Mouse (Mus musculus): ENCODE results near the gene Dzip1l. TPM values are rescaled to one million over a fixed set of nuclear protein-coding genes. Genes with fewer than 3 reads are reported as not detected.

The Dzip1l gene
- polyA plus RNA-seq, 1 experiment, result 1.3 TPM

- H3K4me3 ChIP-seq (ENCODE audit: control insufficient read depth, insufficient read depth, low read length), result no peak overlapping the region
- H3K27ac ChIP-seq (ENCODE audit: control insufficient read depth, insufficient read depth, low read length), result no peak overlapping the region
- TF ChIP-seq POLR2A (IDR thresholded peaks at IDR 0.05; ENCODE audit: control insufficient read depth, extremely low read depth, insufficient read depth, low read length, poor library complexity) (no peak), CTCF (IDR thresholded peaks at IDR 0.05; ENCODE audit: borderline replicate concordance, control insufficient read depth, extremely low read depth, insufficient read depth, low read length, poor library complexity) (no peak)
- H3K27me3 ChIP-seq (ENCODE audit: control insufficient read depth, insufficient read depth, low read length), result no peaks in the 10 kb centered on the region
- H3K4me1 ChIP-seq (replicated peaks; ENCODE audit: control insufficient read depth, insufficient read depth, low read length), result no peaks in the 10 kb centered on the region
- H3K36me3 ChIP-seq (ENCODE audit: control insufficient read depth, insufficient read depth, low read length), result no peaks in the 10 kb centered on the region
- WGBS, result 94% methylated on average over 8 of the region's 8 CpGs
- DNase-seq, result no peak
These were observed 38.3 kb downstream of the Dzip1l start for GRCm38 (mm10) chr9:99667596-99667995.

GRCm38 (mm10) chr9:99671603-99672002, 42.3 kb downstream of the Dzip1l start:
- no peaks in the 10 kb centered on the region for H3K36me3 ChIP-seq (ENCODE audit: control insufficient read depth, insufficient read depth, low read length)
- DNase-seq, result no peak
- no peak overlapping the region for H3K4me3 ChIP-seq (ENCODE audit: control insufficient read depth, insufficient read depth, low read length)
- TF ChIP-seq CTCF (IDR thresholded peaks at IDR 0.05; ENCODE audit: borderline replicate concordance, control insufficient read depth, extremely low read depth, insufficient read depth, low read length, poor library complexity) (no peak), POLR2A (IDR thresholded peaks at IDR 0.05; ENCODE audit: control insufficient read depth, extremely low read depth, insufficient read depth, low read length, poor library complexity) (no peak)
- H3K4me1 ChIP-seq (replicated peaks; ENCODE audit: control insufficient read depth, insufficient read depth, low read length), result no peaks in the 10 kb centered on the region
- no peak overlapping the region for H3K27ac ChIP-seq (ENCODE audit: control insufficient read depth, insufficient read depth, low read length)
- WGBS, result 37% methylated on average over 2 of the region's 2 CpGs
- no peaks in the 10 kb centered on the region for H3K27me3 ChIP-seq (ENCODE audit: control insufficient read depth, insufficient read depth, low read length)

- no peak overlapping the region for H3K4me3 ChIP-seq (ENCODE audit: control insufficient read depth, insufficient read depth, low read length)
- H3K4me1 ChIP-seq (replicated peaks; ENCODE audit: control insufficient read depth, insufficient read depth, low read length), result no peaks in the 10 kb centered on the region
- TF ChIP-seq POLR2A (IDR thresholded peaks at IDR 0.05; ENCODE audit: control insufficient read depth, extremely low read depth, insufficient read depth, low read length, poor library complexity), result no peak
- no peak for TF ChIP-seq CTCF (IDR thresholded peaks at IDR 0.05; ENCODE audit: borderline replicate concordance, control insufficient read depth, extremely low read depth, insufficient read depth, low read length, poor library complexity)
- no peak overlapping the region for H3K27ac ChIP-seq (ENCODE audit: control insufficient read depth, insufficient read depth, low read length)
- no peaks in the 10 kb centered on the region for H3K27me3 ChIP-seq (ENCODE audit: control insufficient read depth, insufficient read depth, low read length)
- WGBS, result 94% methylated on average over 3 of the region's 3 CpGs
- no peaks in the 10 kb centered on the region for H3K36me3 ChIP-seq (ENCODE audit: control insufficient read depth, insufficient read depth, low read length)
- no peak for DNase-seq
These were observed 46.4 kb downstream of the Dzip1l start for GRCm38 (mm10) chr9:99675714-99676113.

- H3K4me3 ChIP-seq (ENCODE audit: control insufficient read depth, insufficient read depth, low read length), result no peak overlapping the region
- no peak overlapping the region for H3K27ac ChIP-seq (ENCODE audit: control insufficient read depth, insufficient read depth, low read length)
- no peaks in the 10 kb centered on the region for H3K4me1 ChIP-seq (replicated peaks; ENCODE audit: control insufficient read depth, insufficient read depth, low read length)
- 93% methylated on average over 21 of the region's 21 CpGs for whole genome bisulfite sequencing
- no peaks in the 10 kb centered on the region for H3K27me3 ChIP-seq (ENCODE audit: control insufficient read depth, insufficient read depth, low read length)
- no peak for DNase-seq
- H3K36me3 ChIP-seq (ENCODE audit: control insufficient read depth, insufficient read depth, low read length), result no peaks in the 10 kb centered on the region
- TF ChIP-seq CTCF (IDR thresholded peaks at IDR 0.05; ENCODE audit: borderline replicate concordance, control insufficient read depth, extremely low read depth, insufficient read depth, low read length, poor library complexity) (no peak), POLR2A (IDR thresholded peaks at IDR 0.05; ENCODE audit: control insufficient read depth, extremely low read depth, insufficient read depth, low read length, poor library complexity) (no peak)
These were observed 52.8 kb downstream of the Dzip1l start for GRCm38 (mm10) chr9:99681980-99682570.

GRCm38 (mm10) chr9:99685061-99685521, 55.8 kb downstream of the Dzip1l start:
- Histone ChIP-seq H3K27ac (ENCODE audit: control insufficient read depth, insufficient read depth, low read length) (no peak overlapping the region), H3K27me3 (ENCODE audit: control insufficient read depth, insufficient read depth, low read length) (no peaks in the 10 kb centered on the region), H3K4me1 (replicated peaks; ENCODE audit: control insufficient read depth, insufficient read depth, low read length) (no peaks in the 10 kb centered on the region), H3K4me3 (ENCODE audit: control insufficient read depth, insufficient read depth, low read length) (no peak overlapping the region), H3K36me3 (ENCODE audit: control insufficient read depth, insufficient read depth, low read length) (no peaks in the 10 kb centered on the region)
- no peak for DNase-seq
- 76% methylated on average over 5 of the region's 5 CpGs for WGBS
- TF ChIP-seq POLR2A (IDR thresholded peaks at IDR 0.05; ENCODE audit: control insufficient read depth, extremely low read depth, insufficient read depth, low read length, poor library complexity) (no peak), CTCF (IDR thresholded peaks at IDR 0.05; ENCODE audit: borderline replicate concordance, control insufficient read depth, extremely low read depth, insufficient read depth, low read length, poor library complexity) (no peak)

GRCm38 (mm10) chr9:99685536-99686231, 56.4 kb downstream of the Dzip1l start:
- no peak for DNase-seq
- Histone ChIP-seq H3K27ac (ENCODE audit: control insufficient read depth, insufficient read depth, low read length) (no peak overlapping the region), H3K4me1 (replicated peaks; ENCODE audit: control insufficient read depth, insufficient read depth, low read length) (no peaks in the 10 kb centered on the region), H3K36me3 (ENCODE audit: control insufficient read depth, insufficient read depth, low read length) (no peaks in the 10 kb centered on the region), H3K27me3 (ENCODE audit: control insufficient read depth, insufficient read depth, low read length) (no peaks in the 10 kb centered on the region), H3K4me3 (ENCODE audit: control insufficient read depth, insufficient read depth, low read length) (no peak overlapping the region)
- 74% methylated on average over 5 of the region's 5 CpGs for WGBS
- TF ChIP-seq CTCF (IDR thresholded peaks at IDR 0.05; ENCODE audit: borderline replicate concordance, control insufficient read depth, extremely low read depth, insufficient read depth, low read length, poor library complexity), result no peak
- TF ChIP-seq POLR2A (IDR thresholded peaks at IDR 0.05; ENCODE audit: control insufficient read depth, extremely low read depth, insufficient read depth, low read length, poor library complexity), result no peak

Measured in thymus, adult 2 months (tissue).